Mouse (Mus musculus) hematopoietic stem cell, adult 5-6 weeks (primary cell): ENCODE data around the gene Gng12. TPM values are rescaled to one million over a fixed set of nuclear protein-coding genes. Genes with fewer than 3 reads are reported as not detected.
A peak's percentile ranks its signal among the peaks of the same experiment; 100 is the strongest.
"Not testable (repeated sequence)": the region's sequence is repeated elsewhere in the genome, so short reads cannot be mapped to it uniquely, and the experiment has no call there.

Experiments used
- ATAC-seq, 2 experiments: fragments of 125-278 bp in 1 of 2; replicated peaks in 1 of 2; 2 replicates each; pipeline ENCODE4 v1.8.0; 2016 to 2017; ENCODE audit warnings: inconsistent platforms in 2 of 2, mild to moderate bottlenecking in 2 of 2, moderate number of reproducible peaks in 2 of 2, low read depth in 1 of 2, moderate TSS enrichment in 1 of 2; ENCODE audit not compliant: low FRiP score in 2 of 2, poor library complexity in 2 of 2, severe bottlenecking in 2 of 2, insufficient read depth in 1 of 2, low TSS enrichment in 1 of 2
- total RNA-seq: library from RNA; stranded (forward); fragments of 172-1452, 232-1000 nt; gene quantifications from 2 replicates; pipeline ENCODE4 v1.2.3, GENCODE M21; 2017

The Gng12 gene
- 50.3 and 83.1 TPM in 2 replicates for total RNA-seq

GRCm38 (mm10) chr6:66896119-66896920, at the start of gene Gng12:
TSS of gene Gng12 (plus strand) at chr6:66896397.
- peak; percentile 34 to 64 for ATAC-seq

- ATAC-seq, result no peak
Observed at GRCm38 (mm10) chr6:66848936-66849335, 47.3 kb upstream of the Gng12 start.

- no peak for ATAC-seq
Observed at GRCm38 (mm10) chr6:66856236-66856635, 40.0 kb upstream of the Gng12 start.

GRCm38 (mm10) chr6:66858356-66858755, 37.8 kb upstream of the Gng12 start:
- no peak for ATAC-seq

- ATAC-seq, result no peak
Observed at GRCm38 (mm10) chr6:66859391-66859790, 36.8 kb upstream of the Gng12 start.

- no peak for ATAC-seq
Observed at GRCm38 (mm10) chr6:66864463-66864862, 31.7 kb upstream of the Gng12 start.

- ATAC-seq, result no peak
Observed at GRCm38 (mm10) chr6:66866295-66866694, 29.9 kb upstream of the Gng12 start.

GRCm38 (mm10) chr6:66877048-66877447, 19.1 kb upstream of the Gng12 start:
- not testable (repeated sequence) for ATAC-seq

- peak; percentile 58 to 72 for ATAC-seq
Observed at GRCm38 (mm10) chr6:66890349-66891158, 5.6 kb upstream of the Gng12 start.

- ATAC-seq, result no peak
Observed at GRCm38 (mm10) chr6:66893950-66894349, 2.2 kb upstream of the Gng12 start.

GRCm38 (mm10) chr6:66894999-66895398, 1.2 kb upstream of the Gng12 start:
- peak; percentile 35 to 60; a peak in 3 of 4 replicates for ATAC-seq

GRCm38 (mm10) chr6:66896921-66897645, 886 bp downstream of the Gng12 start:
- ATAC-seq, result peak; percentile 29 to 39; a peak in 2 of 4 replicates

- ATAC-seq, result no peak
Observed at GRCm38 (mm10) chr6:66897994-66898393, 1.8 kb downstream of the Gng12 start.

- ATAC-seq, result no peak
Observed at GRCm38 (mm10) chr6:66901926-66902325, 5.7 kb downstream of the Gng12 start.

GRCm38 (mm10) chr6:66903206-66903605, 7.0 kb downstream of the Gng12 start:
- ATAC-seq, result no peak

- ATAC-seq, result no peak
Observed at GRCm38 (mm10) chr6:66903720-66904119, 7.5 kb downstream of the Gng12 start.

- no peak for ATAC-seq
Observed at GRCm38 (mm10) chr6:66906244-66906643, 10.0 kb downstream of the Gng12 start.
